Mouse (Mus musculus) testis, postnatal 10 days (tissue): Measurements from ENCODE around the gene Gucd1.

Experiments used
- DNase-seq: peaks from one replicate; pipeline ENCODE4 v3.0.0; 2021; ENCODE audit warnings: low spot score

Gene Gucd1

DNA sequence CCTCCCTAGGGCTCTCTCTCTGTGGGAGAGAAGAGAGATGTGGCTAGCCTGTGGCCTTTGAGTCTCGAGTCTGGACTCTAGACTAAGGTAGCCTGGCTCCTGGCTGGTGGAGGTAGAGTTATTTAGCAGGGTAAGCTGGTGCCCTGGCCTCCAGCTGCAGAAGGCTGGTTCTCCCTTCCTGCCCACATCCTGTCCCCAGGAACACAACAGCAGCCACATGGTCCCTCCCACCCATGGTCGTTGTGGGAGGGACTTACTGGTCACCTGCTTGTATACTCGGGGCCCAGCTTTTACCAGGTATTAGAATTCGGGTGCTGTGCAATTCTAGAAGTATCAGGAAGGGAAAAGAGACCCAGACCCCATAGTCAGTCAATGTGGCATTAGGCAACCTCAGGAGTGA, 197.5 kb downstream of the Gucd1 start:
- DNase-seq, result no peak

DNA sequence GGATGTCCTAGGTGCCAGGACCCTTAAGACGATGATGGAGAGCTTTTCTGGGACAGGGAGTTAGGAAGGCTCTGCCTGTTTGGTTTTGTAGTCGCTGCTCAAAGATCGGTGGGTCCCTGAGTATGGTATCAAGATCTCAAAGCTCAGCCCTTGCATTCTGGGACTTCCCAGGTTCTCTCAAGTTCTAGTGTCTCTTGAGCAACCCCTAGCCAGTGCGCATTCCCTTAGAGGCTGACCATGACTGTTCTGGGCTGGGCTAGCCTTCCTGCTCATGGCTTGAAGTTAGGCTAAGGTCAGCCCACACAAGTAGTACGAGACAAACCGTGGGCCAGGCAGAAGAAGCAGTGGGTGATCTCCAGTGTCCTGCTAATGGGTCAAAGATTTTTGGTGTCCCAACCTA, 199.6 kb downstream of the Gucd1 start:
- DNase-seq, result no peak

DNA sequence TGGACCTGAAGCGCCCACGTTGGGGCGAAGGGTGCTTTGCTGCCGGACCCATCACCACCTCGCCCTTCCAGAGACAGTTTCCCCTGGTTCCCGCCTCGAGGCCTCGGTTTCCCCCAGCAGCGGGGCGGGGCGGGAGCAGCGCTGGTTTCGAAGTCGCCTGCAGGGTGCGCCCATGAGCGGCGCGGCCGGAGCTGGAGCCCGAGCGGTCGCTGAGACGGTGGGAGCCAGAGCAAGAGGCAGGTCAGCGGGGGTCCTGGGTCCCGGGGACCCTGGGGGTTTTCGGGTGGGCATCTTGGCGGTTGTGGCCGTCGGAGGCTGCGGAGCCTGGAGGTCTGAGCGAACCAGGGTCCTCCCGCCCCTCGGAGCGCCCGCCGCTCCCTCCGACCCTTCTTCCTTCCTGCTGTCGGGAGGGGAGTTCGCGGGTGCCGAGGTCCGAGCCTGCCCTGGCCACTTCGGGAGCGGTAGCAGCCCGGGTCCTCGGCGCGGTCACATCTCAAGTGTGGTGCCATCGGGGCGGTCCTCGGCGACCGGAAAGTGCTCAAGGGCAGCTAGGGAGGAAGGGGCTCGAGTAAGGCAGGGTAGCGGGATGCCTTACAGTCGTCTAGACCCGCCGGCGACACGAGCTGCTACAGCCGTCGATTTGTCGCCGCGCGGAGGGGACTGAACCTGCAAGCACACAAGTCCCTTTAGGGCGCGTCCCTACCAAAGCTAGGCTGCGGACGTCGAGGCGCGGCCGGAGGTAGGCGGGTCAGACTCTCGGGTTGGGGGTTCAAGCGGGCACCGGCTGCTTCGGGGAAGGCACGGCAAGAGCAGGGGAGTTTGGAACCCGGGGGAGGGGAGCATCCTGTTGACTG, 200.6 kb downstream of the Gucd1 start:
- DNase-seq, result peak; percentile 85

DNA sequence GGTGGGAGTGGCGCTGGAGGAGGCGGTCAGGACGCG, 201.1 kb downstream of the Gucd1 start, which contains the start of gene Adora2a:
Gene Adora2a, plus strand, starts transcription at position 6 of the 36 bp plus-strand sequence.
- DNase-seq, result no peak

DNA sequence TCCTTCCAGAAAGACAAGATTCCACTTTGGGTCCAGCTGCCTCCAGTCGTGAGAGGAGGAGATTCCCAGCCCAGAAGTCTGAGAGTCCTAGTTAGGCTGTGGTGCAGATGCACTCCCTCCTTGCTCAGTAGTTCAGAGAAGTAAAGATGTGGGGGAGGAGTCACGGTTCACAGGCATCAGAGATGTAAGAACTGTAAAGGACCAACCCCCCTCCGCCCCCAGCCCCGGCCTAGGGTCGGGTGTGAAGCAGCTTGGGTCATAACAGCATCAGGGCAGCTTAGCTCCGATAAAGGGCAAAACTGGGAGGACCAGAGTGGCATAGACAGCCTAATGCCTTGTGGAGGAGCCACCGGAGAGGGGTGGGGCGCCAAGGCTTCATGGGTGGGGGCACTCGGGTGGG, 201.3 kb downstream of the Gucd1 start:
- DNase-seq, result no peak

DNA sequence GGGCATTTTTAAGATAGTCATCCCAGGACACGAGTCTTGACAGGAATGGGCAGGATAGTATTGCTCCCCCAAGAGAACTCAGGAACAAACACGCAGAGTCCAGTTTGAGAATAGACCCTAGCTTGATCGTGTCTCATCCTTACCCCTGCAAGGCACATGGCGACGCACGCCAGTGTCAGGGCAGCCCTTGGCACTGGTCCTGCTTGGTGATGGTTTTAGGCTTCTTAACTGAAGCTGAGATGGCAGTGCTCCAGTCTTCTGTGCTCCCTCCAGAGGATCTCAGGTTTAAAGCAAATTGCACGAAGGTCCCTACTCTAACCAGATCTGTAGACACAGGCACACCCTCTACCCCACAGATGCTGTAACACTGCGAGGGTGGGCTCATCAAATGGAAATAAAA, 202.0 kb downstream of the Gucd1 start:
- no peak for DNase-seq

DNA sequence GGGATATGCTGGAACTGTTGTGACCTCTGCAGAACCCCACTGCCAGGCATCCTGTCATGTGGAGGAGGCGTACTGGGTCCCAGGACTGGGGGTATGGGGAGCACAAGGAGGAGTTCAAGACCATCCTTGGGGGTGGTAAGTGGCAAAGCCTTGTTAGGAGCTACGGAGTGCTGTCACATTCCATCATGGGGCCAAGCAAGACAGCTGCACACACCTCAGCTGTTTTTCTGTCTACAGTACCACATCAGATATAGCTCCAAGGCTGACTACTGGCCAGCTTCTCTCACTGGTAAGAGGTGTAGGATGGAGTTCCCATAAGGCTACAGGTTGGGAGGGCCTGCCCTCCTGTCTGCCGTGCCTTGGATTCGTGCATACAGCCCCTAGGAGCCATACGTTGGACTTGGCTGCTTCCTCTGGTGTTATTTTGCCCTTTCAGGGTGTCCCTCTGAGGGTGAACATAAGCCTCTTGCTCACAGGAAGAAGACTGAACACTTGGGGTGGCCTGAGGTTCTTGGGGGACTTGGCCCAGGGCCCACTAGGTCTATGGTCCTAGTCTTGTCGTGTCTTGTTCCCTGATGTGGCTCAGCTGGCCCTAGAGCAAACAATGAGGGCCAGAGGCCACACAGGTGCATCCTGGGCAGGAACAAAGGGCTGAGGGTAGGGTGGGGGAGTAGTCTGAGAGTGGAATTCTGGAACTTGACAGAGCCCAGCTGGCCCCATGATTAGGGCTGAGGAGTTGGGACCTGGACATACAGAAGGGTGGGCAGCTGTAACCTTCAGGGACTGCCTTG, 203.4 kb downstream of the Gucd1 start:
- no peak for DNase-seq

DNA sequence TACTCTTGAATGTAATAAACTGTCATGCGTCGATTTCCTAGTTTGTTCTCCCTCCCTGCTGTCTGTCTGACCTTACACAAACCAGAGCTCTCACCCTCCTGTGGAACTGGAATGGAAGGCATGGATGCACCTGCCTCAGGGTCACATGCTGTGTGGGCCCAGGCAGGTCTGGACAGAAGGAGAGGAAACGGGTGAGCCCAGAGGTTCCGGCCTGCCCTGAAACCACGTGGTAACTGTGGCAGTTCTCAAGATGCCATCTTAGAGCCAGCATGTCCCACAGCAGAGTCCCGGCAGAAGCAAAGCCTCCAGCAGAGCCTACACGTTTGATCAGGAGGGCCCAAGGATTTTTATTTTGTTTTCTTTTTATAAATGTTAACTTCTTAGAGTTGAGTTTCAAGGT, 205.4 kb downstream of the Gucd1 start:
- no peak for DNase-seq

DNA sequence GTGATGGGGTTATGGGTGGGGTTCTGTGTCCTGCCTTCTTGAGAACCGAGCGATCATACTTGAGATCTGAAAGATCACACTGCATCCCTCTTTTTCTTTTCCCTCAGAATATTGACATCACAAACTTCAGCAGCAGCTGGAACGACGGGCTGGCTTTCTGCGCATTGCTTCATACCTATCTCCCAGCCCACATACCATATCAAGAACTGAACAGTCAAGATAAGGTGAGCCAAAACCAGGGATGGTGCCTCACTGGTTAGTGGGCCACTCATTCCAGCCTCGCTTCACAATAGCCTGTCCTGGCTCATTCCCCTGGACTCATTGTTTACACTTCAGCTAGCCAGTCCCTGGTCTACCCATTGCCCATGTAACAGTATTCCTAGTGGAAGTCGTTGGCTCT, 210.6 kb downstream of the Gucd1 start:
- no peak for DNase-seq

DNA sequence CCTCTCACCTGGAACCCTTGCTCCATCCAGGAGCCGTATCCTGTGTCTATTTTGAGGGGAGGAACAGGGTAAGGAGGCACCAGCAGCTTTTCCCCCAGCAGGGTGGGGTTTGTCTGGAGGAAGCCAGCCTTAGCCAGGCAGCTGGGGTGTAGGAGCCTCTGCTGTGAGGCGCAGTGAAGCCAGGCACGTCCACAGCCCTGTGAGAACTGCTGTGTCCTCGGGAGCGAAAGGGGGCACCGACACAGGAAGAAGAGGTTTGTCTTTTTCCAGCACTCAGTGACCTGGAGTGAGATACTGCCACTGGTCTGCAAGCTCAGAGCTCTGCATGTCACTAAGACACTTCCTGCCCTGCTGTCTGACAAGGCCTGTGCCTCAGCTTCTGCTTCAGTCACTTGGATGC, 213.4 kb downstream of the Gucd1 start:
- no peak for DNase-seq

DNA sequence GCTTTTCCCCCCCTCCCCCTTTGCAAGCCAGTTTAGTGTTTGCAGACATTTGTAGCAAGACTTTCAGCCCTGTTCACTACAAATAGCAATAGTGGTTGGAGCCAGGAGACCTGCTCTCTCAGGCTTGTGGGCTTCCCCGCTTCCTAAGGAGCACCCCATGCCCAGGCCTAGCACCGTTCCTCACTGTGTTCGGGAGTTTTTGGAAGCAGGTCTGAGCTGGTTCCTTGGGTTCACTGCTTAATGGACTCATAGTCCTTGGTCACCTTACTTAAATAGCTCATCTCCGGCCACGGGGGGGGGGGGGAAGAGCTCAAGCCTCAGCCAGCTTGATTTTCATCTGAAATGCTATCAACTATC, 213.7 kb downstream of the Gucd1 start:
- DNase-seq, result no peak

DNA sequence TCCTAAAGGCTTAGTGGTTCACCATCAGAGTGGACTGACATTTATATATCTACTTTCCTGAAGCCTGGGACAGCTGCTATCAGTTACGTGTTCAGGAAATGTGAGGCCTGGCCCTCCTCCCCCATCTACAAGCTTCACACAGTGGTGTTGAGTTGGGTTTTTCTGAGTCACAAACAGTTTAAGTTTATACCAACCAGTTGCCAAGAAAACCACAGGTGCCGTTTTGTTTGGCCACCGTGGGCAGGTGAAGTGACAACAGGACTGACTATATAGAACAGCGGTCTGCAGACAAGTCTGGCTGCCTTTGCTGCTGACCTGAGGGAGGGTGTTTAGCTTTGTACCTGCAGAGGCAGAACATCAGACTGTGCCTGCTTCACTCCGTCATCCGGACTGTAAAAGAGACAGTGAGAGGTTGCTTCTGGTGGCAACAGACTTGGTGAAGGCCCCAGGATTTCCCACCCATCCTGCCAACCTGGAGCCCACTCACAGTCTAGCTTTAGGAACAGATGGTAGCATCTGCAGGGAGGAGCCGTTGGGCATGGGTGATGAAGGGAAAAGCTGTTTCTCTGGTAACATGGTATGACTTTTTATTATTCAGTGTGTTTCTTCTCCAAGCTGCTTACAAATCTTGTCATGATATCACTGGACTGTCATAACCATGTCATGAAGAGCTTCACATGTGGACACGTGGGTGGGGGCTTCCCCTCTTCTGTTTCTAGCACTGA, 214.3 kb downstream of the Gucd1 start:
- no peak for DNase-seq

DNA sequence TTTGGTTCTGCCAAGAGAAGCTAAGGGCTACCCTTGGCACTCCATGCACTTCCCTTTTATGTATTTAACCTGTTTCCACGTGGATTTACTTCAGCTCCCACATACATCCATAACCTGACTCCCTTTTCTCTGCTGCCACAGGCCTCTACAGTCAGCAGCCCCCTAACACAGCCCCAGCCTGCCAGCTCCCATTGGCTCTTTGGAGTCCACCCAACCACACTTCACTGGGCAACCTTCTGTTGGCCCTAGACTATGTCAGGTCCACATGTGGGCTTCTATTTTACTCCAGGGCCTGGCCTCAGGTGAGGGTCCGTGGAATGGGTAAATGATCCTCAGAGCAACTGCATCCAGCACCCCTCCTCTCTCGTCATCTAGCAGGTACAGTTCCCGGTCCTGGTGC, 215.2 kb downstream of the Gucd1 start:
- no peak for DNase-seq

DNA sequence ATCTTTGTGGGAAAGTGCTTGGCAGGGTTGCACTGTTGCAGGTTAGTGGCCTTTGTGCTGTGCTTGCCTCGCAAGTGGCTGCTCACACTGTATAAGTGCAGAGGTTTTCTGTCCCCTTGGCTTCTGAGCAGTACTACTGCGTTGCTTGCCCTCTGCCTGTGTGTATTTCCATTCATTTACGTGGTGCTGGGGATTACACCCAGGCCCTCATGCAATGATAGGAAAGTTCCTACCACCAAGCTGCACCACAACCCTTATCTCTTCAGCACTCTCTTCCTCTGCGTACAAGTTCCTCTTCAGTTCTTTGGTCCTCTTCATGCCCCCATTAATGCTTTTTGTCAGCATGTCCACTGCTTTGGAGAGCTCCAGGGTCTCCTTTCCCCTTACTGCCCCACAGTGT, 215.8 kb downstream of the Gucd1 start:
- no peak for DNase-seq

DNA sequence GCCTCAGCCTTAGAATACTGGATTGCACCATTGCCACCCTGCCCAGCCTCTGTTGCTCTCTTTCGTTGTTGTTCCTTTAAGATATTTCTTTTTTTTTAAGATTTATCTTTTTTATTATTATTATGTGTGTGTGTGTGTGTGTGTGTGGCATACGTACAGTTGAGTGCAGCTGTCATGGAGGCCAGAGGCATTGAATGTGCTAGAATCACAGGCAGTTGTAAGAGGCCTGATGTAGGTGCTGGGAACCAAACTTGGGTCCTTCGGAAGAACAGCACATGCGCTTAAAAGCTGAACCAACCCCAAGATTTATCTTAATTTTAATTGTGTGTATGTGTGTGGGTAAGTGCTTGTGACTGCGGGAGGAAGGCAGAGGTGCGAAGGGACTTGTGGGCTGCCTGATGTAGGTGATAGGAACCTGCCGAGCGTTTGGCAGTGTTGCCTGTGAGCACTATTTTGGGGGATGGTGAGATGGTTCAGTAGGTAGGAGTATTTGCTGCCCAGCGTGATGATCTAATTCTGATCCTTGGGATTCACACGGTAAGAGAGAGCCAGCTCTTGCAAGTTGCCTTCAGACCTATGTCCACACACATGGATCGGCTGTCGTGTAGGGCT, 216.5 kb downstream of the Gucd1 start:
- DNase-seq, result no peak
